Mouse (Mus musculus) spleen, embryonic (tissue): ENCODE results near the gene Orm2.

Experiments used
- CTCF ChIA-PET: fragments of 350-600 bp; sonication (Branson Sonifier 250); formaldehyde crosslinking; loops from one replicate; lab custom pipeline; 2022; lab: Charles Lee

Orm2 gene

GRCm38 (mm10) chr4:63375367-63375766 lies 13.1 kb downstream of the Orm2 start:
- CTCF ChIA-PET, result interaction anchor here (1.0 kb wide), 1 partner anchor 33 kb away, joined by 3 read pairs; no protein-coding TSS in a partner anchor

GRCm38 (mm10) chr4:63377483-63377882 lies 15.2 kb downstream of the Orm2 start:
- CTCF ChIA-PET, result interaction anchor here (0.7 to 1.2 kb wide), 2 partner anchors 32 to 169 kb away, joined by 3 read pairs; no protein-coding TSS in a partner anchor

- CTCF ChIA-PET, result interaction anchor here (0.6 kb wide), 1 partner anchor 9 kb away, joined by 3 read pairs; no protein-coding TSS in a partner anchor
These were observed 20.6 kb downstream of the Orm2 start for GRCm38 (mm10) chr4:63382676-63383369.

GRCm38 (mm10) chr4:63383474-63383873 lies 21.2 kb downstream of the Orm2 start:
- CTCF ChIA-PET, result interaction anchor here (0.6 kb wide), 1 partner anchor 9 kb away, joined by 3 read pairs; no protein-coding TSS in a partner anchor

- CTCF ChIA-PET, result interaction anchor here (0.7 kb wide), 1 partner anchor 8 kb away, joined by 3 read pairs; no protein-coding TSS in a partner anchor
These were observed 22.0 kb downstream of the Orm2 start for GRCm38 (mm10) chr4:63384262-63384661.

- CTCF ChIA-PET, result interaction anchor here (0.5 to 0.7 kb wide), 2 partner anchors 16 to 630 kb away, joined by 3 read pairs; no protein-coding TSS in a partner anchor
These were observed 23.0 kb downstream of the Orm2 start for GRCm38 (mm10) chr4:63385253-63385652.

- CTCF ChIA-PET, result interaction anchor here (0.5 to 0.7 kb wide), 2 partner anchors 17 to 630 kb away, joined by 3 read pairs; no protein-coding TSS in a partner anchor
These were observed 23.5 kb downstream of the Orm2 start for GRCm38 (mm10) chr4:63385784-63386183.

- CTCF ChIA-PET, result no interaction called here
These were observed 25.8 kb downstream of the Orm2 start for GRCm38 (mm10) chr4:63388029-63388428.

- CTCF ChIA-PET, result interaction anchor here (0.9 to 1.4 kb wide), 2 partner anchors 12 to 14 kb away, joined by 3 to 5 read pairs; partner anchors contain the start of gene Akna
These were observed 27.1 kb downstream of the Orm2 start for GRCm38 (mm10) chr4:63389121-63389886.

GRCm38 (mm10) chr4:63389887-63390528 lies 27.8 kb downstream of the Orm2 start:
- CTCF ChIA-PET, result interaction anchor here (0.9 to 1.4 kb wide), 2 partner anchors 12 to 13 kb away, joined by 3 to 5 read pairs; partner anchors contain the start of gene Akna

GRCm38 (mm10) chr4:63391322-63391721 lies 29.1 kb downstream of the Orm2 start:
- CTCF ChIA-PET, result interaction anchor here (0.8 kb wide), 1 partner anchor 16 kb away, joined by 4 read pairs; no protein-coding TSS in a partner anchor

GRCm38 (mm10) chr4:63397981-63398537 lies 35.8 kb downstream of the Orm2 start:
- CTCF ChIA-PET, result no interaction called here

- CTCF ChIA-PET, result interaction anchor here (0.7 to 1.8 kb wide), 3 partner anchors 20 to 96 kb away, joined by 4 to 5 read pairs (median 5); no protein-coding TSS in a partner anchor
These were observed 36.8 kb downstream of the Orm2 start for GRCm38 (mm10) chr4:63398854-63399609.

GRCm38 (mm10) chr4:63399691-63400270 lies 37.5 kb downstream of the Orm2 start:
- CTCF ChIA-PET, result interaction anchor here (0.7 to 1.8 kb wide), 4 partner anchors 13 to 95 kb away, joined by 3 to 5 read pairs (median 4); no protein-coding TSS in a partner anchor

GRCm38 (mm10) chr4:63400541-63401306 lies 38.5 kb downstream of the Orm2 start:
- CTCF ChIA-PET, result interaction anchor here (0.9 to 1.8 kb wide), 2 partner anchors 14 to 32 kb away, joined by 3 to 5 read pairs; no protein-coding TSS in a partner anchor

- CTCF ChIA-PET, result interaction anchor here (1.0 kb wide), 1 partner anchor 12 kb away, joined by 3 read pairs; no protein-coding TSS in a partner anchor
These were observed 39.4 kb downstream of the Orm2 start for GRCm38 (mm10) chr4:63401620-63402019.

- CTCF ChIA-PET, result interaction anchor here (0.6 to 1.0 kb wide), 2 partner anchors 13 to 37 kb away, joined by 3 to 7 read pairs; no protein-coding TSS in a partner anchor
These were observed 39.8 kb downstream of the Orm2 start for GRCm38 (mm10) chr4:63402056-63402455.

GRCm38 (mm10) chr4:63402558-63402957 lies 40.3 kb downstream of the Orm2 start:
- CTCF ChIA-PET, result interaction anchor here (0.6 to 1.3 kb wide), 2 partner anchors 13 to 36 kb away, joined by 5 to 7 read pairs; no protein-coding TSS in a partner anchor
